Comparison of ENCODE assay signal across 10 mouse cellular contexts in the genomic region with DNA sequence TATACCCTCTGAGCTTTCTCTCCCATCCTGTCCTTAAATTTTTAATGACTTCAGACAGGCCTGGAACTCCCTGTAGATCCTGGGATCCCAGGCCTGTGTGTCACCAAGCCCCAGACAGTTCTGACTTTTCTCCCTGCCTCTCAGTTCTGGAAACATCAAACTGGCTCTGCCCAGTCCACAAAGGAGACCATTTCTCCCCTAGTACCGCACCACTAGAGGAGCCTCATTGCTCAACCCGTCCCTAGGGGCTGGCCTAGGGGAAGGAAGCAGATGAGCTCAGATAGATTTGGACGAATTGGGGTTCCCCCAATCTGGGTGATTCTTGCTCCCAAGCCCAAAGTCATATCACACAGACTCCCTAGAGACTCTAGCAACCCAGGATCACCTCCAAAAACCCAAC. TPM values are rescaled to one million over a fixed set of nuclear protein-coding genes. Genes with fewer than 3 reads are reported as not detected.
DNase-seq lines count a peak whose midpoint lies in the region; ATAC-seq and TF ChIP-seq lines count a peak whose summit lies in the region.
"Had no signal": no experiment of that assay in that cellular context is flagged by ENCODE, and none has a peak within 500 bp of the region (broad histone marks: within the 10 kb centered on the region; RNA-seq: fewer than 3 reads in every experiment).

No protein-coding gene starts in this region.

- 37% methylated on average over 3 of the region's 3 CpGs for WGBS in heart, embryonic 15.5 days

- H3K36me3 ChIP-seq in heart, embryonic 15.5 days, result no peaks in the 10 kb centered on the region
- peaks cover 12% of the 10 kb centered on the region for H3K36me3 ChIP-seq in megakaryocyte, embryonic 14.5 days (replicated peaks; ENCODE audit: low read length)

- no peak overlapping the region for H3K27ac ChIP-seq in layer of hippocampus, adult 2 months
- H3K27ac ChIP-seq in heart, embryonic 15.5 days, result peak overlapping the region; percentile 99

- peaks cover 96% of the 10 kb centered on the region for H3K4me1 ChIP-seq in heart, embryonic 15.5 days (replicated peaks)
- H3K4me1 ChIP-seq in megakaryocyte, embryonic 14.5 days, result peaks cover 99% of the 10 kb centered on the region

- no peak overlapping the region for H3K9ac ChIP-seq in heart, embryonic 15.5 days

- no peaks in the 10 kb centered on the region for H3K9me3 ChIP-seq in heart, embryonic 15.5 days (replicated peaks)
- no peaks in the 10 kb centered on the region for H3K9me3 ChIP-seq in megakaryocyte, embryonic 14.5 days

- peak; percentile 19; the same call in 1 of the 2 replicates for TF ChIP-seq CTCF in layer of hippocampus, adult 2 months (conservative IDR thresholded peaks at IDR 0.05)

- no peaks in the 10 kb centered on the region for H3K27me3 ChIP-seq in heart, embryonic 15.5 days
- peaks cover 58% of the 10 kb centered on the region for H3K27me3 ChIP-seq in megakaryocyte, embryonic 14.5 days (replicated peaks)

- H3K4me2 ChIP-seq in heart, embryonic 15.5 days, result peak overlapping the region; percentile 81; the same call in 1 of the 2 replicates

- DNase-seq in layer of hippocampus, adult 2 months (ENCODE audit: low spot score in 2 of 2), result no peak
- DNase-seq in layer of hippocampus, adult 9-10 months (ENCODE audit: low spot score), result no peak
- peak; percentile 49 for DNase-seq in MN1 (ENCODE audit: low spot score)
- DNase-seq in embryo, embryonic 11 days, result no peak
- DNase-seq in layer of hippocampus, postnatal 36 days, result no peak
- no peak for DNase-seq in T-cell, adult 2 months (ENCODE audit: low spot score)
- DNase-seq: kidney, postnatal 14 days; thymus, postnatal 4 days had no signal

- ATAC-seq in heart, embryonic 15.5 days (replicated peaks; ENCODE audit: insufficient number of reproducible peaks, insufficient read depth, low FRiP score, low read depth), result no peak

- H3K4me3 ChIP-seq in layer of hippocampus, adult 2 months, result no peak overlapping the region
- H3K4me3 ChIP-seq in heart, embryonic 15.5 days, result no peak overlapping the region
- peak overlapping the region; percentile 30 for H3K4me3 ChIP-seq in megakaryocyte, embryonic 14.5 days (replicated peaks)

RNA-seq across cellular contexts. Expression of gene Gadd45b, which starts 5.4 kb away (rescaled TPM):
- 10 to 100 TPM; 17.0 to 17.5 TPM for total RNA-seq in layer of hippocampus, adult 2 months (2021)
- 30.8 and 34.1 TPM in 2 replicates for polyA plus RNA-seq in heart, embryonic 15.5 days (2015; fragmentation: Nextera tagmentation; extraction: Ambion mirVana)
- polyA plus RNA-seq in megakaryocyte, embryonic 14.5 days (2012; ENCODE audit: insufficient read depth, low replicate concordance), result 29.3 and 96.0 TPM in 2 replicates
- total RNA-seq in layer of hippocampus, postnatal 36 days (2021), result 10 to 100 TPM; 17.7 to 19.1 TPM

RNA-seq across cellular contexts. Expression of gene Lmnb2, which starts 17.2 kb away (rescaled TPM):
- total RNA-seq in layer of hippocampus, adult 2 months (2021), result 10 to 100 TPM; 20.8 to 21.9 TPM
- 22.0 and 32.1 TPM in 2 replicates for polyA plus RNA-seq in heart, embryonic 15.5 days (2015; fragmentation: Nextera tagmentation; extraction: Ambion mirVana)
- 11.8 and 16.6 TPM in 2 replicates for polyA plus RNA-seq in megakaryocyte, embryonic 14.5 days (2012; ENCODE audit: insufficient read depth, low replicate concordance)
- total RNA-seq in layer of hippocampus, postnatal 36 days (2021), result 10 to 100 TPM; 19.6 to 19.7 TPM

RNA-seq across cellular contexts. Expression of gene Timm13, which starts 34.5 kb away (rescaled TPM):
- 100 to 1,000 TPM; 134 to 145 TPM for total RNA-seq in layer of hippocampus, adult 2 months (2021)
- polyA plus RNA-seq in heart, embryonic 15.5 days (2015; fragmentation: Nextera tagmentation; extraction: Ambion mirVana), result 269 and 299 TPM in 2 replicates
- 88.8 and 345 TPM in 2 replicates for polyA plus RNA-seq in megakaryocyte, embryonic 14.5 days (2012; ENCODE audit: insufficient read depth, low replicate concordance)
- 100 to 1,000 TPM; 142 to 144 TPM for total RNA-seq in layer of hippocampus, postnatal 36 days (2021)
